Mouse (Mus musculus): ENCODE data around the gene Fam53b.

- no peak for TF ChIP-seq CTCF (IDR thresholded peaks at IDR 0.05; ENCODE audit: extremely low read depth, insufficient read depth, insufficient read length, insufficient replicate concordance)
- TF ChIP-seq POLR2A (IDR thresholded peaks at IDR 0.05; ENCODE audit: low read depth, low read length): no peak
These were observed 4.6 kb downstream of the Fam53b start for GRCm38 (mm10) chr7:132808841-132809682.
